Comparison of ENCODE assay signal across 19 mouse cellular contexts in the genomic region with DNA sequence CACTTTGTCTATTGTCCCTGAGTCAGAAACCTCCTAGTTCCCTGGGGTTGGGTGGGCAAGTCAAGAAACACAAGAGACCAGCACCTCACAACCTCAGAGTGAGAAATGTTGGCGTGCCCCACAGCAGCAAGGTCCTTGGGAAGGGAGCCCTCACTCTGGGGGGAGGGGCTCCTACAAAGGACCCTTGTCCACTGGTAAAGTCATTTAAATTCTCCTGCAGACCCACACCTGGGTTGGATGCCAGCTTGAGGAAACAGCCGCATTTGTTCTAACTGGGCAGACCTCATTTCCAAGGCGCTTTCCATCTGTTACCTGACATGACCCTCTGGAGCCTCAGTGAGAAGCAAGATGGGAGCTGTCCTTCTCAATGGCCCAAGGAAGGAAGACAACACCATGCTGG.
DNase-seq lines count a peak whose midpoint lies in the region; ATAC-seq and TF ChIP-seq lines count a peak whose summit lies in the region.
"Had no signal": no experiment of that assay in that cellular context is flagged by ENCODE, and none has a peak within 500 bp of the region (broad histone marks: within the 10 kb centered on the region; RNA-seq: fewer than 3 reads in every experiment).

No protein-coding gene starts in this region.

- H3K27me3 ChIP-seq in thymus, adult 2 months (ENCODE audit: control insufficient read depth, insufficient read depth, low read length): no peaks in the 10 kb centered on the region
- H3K27me3 ChIP-seq: hindbrain, embryonic 15.5 days had no signal

- DNase-seq in frontal cortex, adult 2 months (ENCODE audit: extremely low spot score in 1 of 2, low spot score in 1 of 2): peak; percentile 11 to 33
- DNase-seq in right cerebral cortex, adult 18-20 months: peak; percentile 20
- DNase-seq in right cerebral cortex, postnatal 4 days: no peak
- peak; percentile 45 to 62 for DNase-seq in layer of hippocampus, postnatal 10 days (ENCODE audit: low spot score in 2 of 2)
- no peak for DNase-seq in thymus, adult 2 months
- DNase-seq in heart, adult 9 months (ENCODE audit: low spot score in 2 of 2): no peak
- DNase-seq: cerebellum, postnatal 14 days; gastrocnemius, postnatal 36 days; heart, postnatal 14 days; kidney, adult 18-20 months; kidney, postnatal 14 days had no signal

- no peaks in the 10 kb centered on the region for H3K36me3 ChIP-seq in thymus, adult 2 months (ENCODE audit: control insufficient read depth, insufficient read depth, low read length)
- H3K36me3 ChIP-seq: heart, embryonic 10.5 days; hindbrain, embryonic 15.5 days; liver, embryonic 12.5 days; lung, embryonic 15.5 days; midbrain, embryonic 12.5 days had no signal

- H3K27ac ChIP-seq in thymus, adult 2 months (ENCODE audit: control insufficient read depth, insufficient read depth, low read length): no peak overlapping the region
- H3K27ac ChIP-seq: heart, embryonic 10.5 days; hindbrain, embryonic 15.5 days; liver, embryonic 12.5 days; lung, embryonic 15.5 days; macrophage; midbrain, embryonic 12.5 days had no signal

- H3K4me3 ChIP-seq in thymus, adult 2 months (ENCODE audit: control insufficient read depth, insufficient read depth, low read length): no peak overlapping the region
- H3K4me3 ChIP-seq: heart, embryonic 10.5 days; hindbrain, embryonic 15.5 days; left cerebral cortex, adult 2 months; liver, embryonic 12.5 days; lung, embryonic 15.5 days; midbrain, embryonic 12.5 days had no signal

- no peaks in the 10 kb centered on the region for H3K4me1 ChIP-seq in thymus, adult 2 months (replicated peaks; ENCODE audit: control insufficient read depth, insufficient read depth, low read length)
- H3K4me1 ChIP-seq: liver, embryonic 12.5 days had no signal

- no peak for TF ChIP-seq CTCF in thymus, adult 2 months (IDR thresholded peaks at IDR 0.05; ENCODE audit: borderline replicate concordance, control insufficient read depth, extremely low read depth, insufficient read depth, low read length, poor library complexity)

- 97% methylated on average over 3 of the region's 3 CpGs for WGBS in thymus, adult 2 months

- no peak for ATAC-seq in frontal cortex, adult (ENCODE audit: low TSS enrichment)
- ATAC-seq: liver, embryonic 12.5 days had no signal

- TF ChIP-seq POLR2A in thymus, adult 2 months (IDR thresholded peaks at IDR 0.05; ENCODE audit: control insufficient read depth, extremely low read depth, insufficient read depth, low read length, poor library complexity): no peak

Comparison
In these comparisons a context has a peak if more than half of its experiments do, and no peak if none do; other contexts are left out.
1. DNase-seq: peak in frontal cortex, adult 2 months (2 of 2), right cerebral cortex, adult 18-20 months (single experiment) and layer of hippocampus, postnatal 10 days (2 of 2); none in right cerebral cortex, postnatal 4 days (single experiment), thymus, adult 2 months (single experiment) and heart, adult 9 months (0 of 2).